Mouse (Mus musculus): ENCODE data around the gene Dock6.
"Not testable (repeated sequence)": the region's sequence is repeated elsewhere in the genome, so short reads cannot be mapped to it uniquely, and the experiment has no call there.

Gene Dock6

DNA sequence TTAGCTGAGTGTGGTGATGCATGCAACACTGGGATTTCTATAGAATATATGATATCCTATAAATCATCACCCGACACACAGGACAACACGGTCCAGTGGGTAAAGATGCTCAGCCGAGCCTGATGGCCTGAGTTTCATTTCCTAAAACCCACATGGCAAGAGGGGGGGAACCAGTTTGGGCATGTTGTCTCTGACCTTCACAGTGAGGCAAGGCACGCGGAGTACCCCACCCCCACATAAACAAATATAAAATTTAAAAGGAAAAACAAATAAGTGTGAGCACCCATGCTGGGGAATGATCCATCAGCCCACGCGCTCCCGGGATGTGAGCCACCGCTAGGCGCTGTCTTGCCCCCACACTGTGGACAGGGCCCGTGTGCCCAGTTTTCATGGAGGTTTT is 45.5 kb downstream of the Dock6 start:
- peak; percentile 31 for DNase-seq

- DNase-seq: peak; percentile 13
Observed at GRCm38 (mm10) chr9:21806363-21806762, 46.1 kb downstream of the Dock6 start.

DNA sequence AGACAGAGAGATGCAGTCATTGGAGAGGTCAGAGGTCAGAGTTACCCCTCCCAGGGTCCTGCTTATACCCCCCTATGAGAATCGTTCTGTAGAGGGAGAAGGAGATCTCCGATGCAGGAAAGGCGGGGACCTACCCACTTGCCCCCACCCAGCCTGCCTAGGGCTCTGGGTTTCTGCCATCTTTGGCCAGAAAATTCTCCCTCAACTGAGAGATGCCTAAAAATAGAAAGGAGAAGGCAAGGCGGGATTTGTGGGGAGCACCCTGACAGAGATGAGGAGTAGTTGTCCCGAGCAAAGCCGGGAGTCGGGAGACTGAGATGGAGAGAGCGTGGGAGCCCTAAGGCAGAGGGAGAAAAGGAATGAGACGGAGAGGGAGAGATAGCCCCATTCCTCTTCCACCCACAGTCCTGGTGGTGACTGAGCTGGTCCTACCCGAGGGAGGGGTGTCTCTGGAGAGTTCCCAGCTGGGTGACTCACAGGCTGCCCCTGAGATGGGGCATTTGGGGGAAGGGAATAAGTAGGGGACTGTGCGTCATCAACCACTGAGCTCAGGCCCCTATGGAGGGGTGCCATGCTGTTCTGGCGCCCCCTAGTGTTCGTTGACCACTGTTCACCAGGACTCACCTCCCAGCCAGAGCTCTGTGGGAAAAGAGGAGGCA is 48.3 kb downstream of the Dock6 start:
- peak; percentile 87 for DNase-seq

GRCm38 (mm10) chr9:21801591-21801990 is 50.8 kb downstream of the Dock6 start:
- DNase-seq: no peak

GRCm38 (mm10) chr9:21801121-21801520 is 51.3 kb downstream of the Dock6 start:
- DNase-seq: no peak

- DNase-seq: no peak
Observed at GRCm38 (mm10) chr9:21799010-21799350, 53.5 kb downstream of the Dock6 start.

GRCm38 (mm10) chr9:21798345-21799009 is 54.0 kb downstream of the Dock6 start, which contains the start of gene Kank2:
Kank2 (minus strand) TSS chr9:21798744.
- peak; percentile 73 for DNase-seq

- DNase-seq: peak; percentile 47
Observed at GRCm38 (mm10) chr9:21797921-21798344, 54.5 kb downstream of the Dock6 start.

DNA sequence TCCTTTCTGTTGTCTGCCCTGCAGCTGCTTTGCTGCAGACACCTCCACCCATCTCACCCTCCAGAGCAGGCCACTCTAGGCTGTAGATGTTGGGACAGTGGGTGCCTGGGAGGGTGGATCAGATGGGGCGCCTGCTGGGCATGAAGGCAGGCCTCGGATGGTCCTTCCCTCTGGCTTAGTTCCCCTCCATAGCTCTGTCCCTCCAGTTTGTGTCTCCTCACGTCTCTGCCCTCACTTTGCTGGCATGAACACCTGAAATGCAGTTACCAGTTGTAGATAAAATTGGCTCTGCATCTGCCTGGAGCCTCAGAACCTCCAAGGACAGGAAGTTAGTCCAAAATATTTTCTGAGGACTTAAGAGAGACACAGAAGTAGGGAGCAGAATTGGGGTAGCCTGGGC is 55.5 kb downstream of the Dock6 start:
- no peak for DNase-seq

GRCm38 (mm10) chr9:21796259-21796658 is 56.2 kb downstream of the Dock6 start:
- DNase-seq: peak; percentile 51

DNA sequence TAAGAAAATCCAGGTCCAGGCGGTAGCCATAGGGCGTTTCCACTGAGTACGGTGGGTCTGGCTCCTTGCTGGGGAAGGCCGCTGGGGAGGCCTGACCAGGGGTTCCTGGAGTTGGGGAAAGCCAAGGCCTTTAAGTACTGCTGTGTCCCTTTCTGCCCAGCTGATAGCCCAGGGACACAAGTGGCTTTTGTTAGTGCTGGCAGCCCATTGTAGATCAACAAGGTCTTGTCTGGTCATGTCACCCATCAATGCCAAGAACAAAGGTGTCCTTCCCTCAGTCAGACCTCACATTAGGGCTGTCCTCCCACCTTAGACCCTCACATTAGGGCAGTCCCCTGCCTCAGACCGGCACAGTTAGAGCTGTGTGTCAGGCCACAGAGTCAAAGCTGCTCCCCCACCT is 56.9 kb downstream of the Dock6 start:
- DNase-seq: peak; percentile 49

DNA sequence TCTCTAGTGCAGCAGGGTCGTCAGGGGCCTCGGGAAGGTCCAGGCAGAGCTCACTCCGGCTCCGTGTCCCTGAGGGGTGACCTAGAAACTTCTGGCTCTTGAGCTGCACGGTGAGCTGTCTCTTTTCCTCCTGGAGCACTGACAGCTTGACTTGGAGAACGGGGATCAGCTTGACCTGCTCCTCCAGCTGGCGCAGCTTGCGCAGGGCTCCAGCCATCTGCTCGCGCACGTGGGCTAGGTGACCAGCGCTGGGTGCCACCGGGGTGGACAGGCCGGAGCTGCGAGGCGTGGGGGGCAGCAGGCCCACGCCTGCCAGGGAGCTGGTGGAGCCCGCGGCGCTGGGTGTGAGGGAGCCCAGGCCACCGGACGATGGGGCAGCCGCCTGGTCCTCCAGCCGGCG is 57.5 kb downstream of the Dock6 start:
- peak; percentile 88 for DNase-seq

DNA sequence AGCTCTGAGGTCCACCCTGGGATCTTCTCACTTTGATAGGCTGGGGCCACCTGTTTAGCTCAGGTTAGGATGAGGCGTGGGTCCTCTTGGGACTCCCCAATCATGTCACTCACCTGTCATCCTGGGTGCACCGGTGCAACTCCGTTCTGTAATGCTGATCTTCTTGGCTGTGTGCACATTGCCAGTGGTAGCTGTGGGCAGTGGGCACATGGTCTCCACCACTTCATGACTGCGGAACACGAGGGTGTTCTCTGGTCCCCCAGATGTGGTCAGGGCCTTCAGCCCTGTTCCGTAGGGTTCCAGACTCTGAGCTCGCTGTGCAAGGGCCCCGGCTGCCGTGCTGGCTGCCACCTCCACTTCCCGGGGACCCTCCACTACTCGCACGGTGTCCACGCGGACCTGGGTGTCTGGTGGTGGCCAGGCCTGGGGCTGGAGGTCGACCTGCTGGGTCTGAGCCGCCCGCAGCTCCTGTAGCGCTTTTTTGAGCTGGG is 58.0 kb downstream of the Dock6 start:
- DNase-seq: peak; percentile 47

- DNase-seq: not testable (repeated sequence)
Observed at GRCm38 (mm10) chr9:21793507-21793906, 58.9 kb downstream of the Dock6 start.

- peak; percentile 71 for DNase-seq
Observed at GRCm38 (mm10) chr9:21792644-21793043, 59.8 kb downstream of the Dock6 start.

- peak; percentile 43 for DNase-seq
Observed at GRCm38 (mm10) chr9:21791861-21792260, 60.6 kb downstream of the Dock6 start.

DNA sequence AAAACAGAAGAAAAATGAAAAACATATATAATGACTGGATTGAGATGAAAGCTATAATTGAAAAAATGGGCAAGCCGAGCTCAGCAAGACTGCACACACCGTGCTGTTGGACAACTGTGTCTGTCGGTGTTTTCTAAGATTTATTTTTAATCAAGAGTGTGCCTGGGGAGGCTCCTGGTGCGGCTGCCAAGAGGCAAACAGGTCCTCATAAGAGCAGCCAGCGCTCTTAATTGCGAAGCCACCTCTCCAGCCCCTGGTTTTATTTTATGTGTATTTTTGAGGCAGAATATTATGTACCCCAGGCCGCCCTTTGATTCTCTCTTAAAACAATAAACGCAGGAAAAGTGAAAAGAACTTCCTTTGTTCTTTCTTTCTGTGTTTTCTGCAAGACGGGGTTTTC is 64.2 kb downstream of the Dock6 start:
- no peak for DNase-seq

GRCm38 (mm10) chr9:21787654-21788053 is 64.8 kb downstream of the Dock6 start:
- no peak for DNase-seq

DNA sequence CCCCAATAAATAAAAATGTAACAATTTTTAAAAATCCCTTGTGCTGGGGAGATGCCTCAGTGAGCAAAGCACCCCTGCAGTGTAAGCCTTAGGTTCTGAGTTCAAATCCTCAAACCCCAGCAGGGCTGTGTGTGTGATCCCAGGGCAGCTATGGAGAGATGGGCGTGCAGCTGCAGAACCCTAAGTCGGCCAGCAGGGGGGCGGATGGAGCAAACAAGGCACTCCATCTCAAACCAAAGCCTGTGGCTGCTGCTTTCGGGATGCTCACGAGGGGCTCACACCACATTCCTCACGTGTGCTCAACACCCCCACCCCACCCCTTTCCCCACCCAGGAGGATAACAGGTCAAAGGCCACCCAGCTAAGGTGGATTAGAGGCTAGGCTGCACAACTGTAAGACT is 65.5 kb downstream of the Dock6 start:
- DNase-seq: no peak

DNA sequence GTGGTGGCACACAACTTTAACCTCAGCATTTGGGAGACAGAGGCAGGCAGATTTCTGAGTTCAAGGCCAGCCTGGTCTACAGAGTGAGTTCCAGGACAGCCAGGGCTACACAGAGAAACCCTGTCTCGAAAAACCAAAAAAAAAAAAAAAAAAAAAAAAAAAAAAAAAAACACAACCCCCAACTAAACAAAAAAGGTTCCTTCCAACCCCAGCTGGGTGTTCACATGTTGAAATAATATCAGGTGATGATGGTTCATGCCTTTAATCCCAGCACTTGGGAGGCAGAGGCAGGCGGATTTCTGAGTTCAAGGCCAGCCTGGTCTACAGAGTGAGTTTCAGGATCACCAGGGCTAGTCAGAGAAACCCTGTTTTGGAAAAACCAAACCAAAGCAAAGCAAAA is 66.1 kb downstream of the Dock6 start:
- DNase-seq: not testable (repeated sequence)

DNA sequence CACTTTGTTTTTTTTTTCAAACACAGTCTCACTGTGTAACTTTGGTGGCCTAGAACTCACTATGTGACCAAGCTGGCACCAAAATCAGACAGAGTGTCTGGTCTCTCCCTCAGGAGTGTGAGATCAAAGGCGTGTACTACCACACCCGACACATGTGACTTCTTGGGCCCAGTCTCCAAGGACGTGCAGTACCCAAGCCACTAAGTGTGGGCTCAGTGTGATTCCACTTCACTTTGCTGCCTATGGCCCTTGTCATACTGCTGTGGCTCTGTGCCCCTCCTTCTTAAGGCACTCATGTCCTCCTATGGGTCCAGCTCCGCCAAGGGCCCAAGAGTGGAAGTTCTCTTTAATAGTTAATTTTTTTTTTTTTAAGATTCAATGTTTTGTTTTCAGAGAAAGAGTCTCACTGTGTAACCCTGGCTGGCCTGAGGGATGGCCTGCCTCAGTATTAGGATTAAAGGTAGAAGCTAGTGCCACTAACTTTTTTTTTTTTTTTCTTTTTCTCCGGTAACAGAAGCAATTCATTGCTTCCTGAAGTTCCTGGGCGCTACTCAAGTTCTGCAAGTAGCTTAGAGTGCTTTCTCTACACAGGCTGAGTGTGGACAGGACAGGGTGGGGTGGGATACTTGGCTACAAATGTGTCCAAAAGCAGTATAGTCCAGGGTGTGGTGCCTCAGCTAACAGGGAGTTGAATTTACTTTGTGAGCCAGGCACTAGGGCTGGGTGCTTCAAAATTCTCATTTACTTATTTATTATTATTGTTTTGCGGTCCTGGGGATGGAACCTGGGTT is 67.7 kb downstream of the Dock6 start:
- no peak for DNase-seq

GRCm38 (mm10) chr9:21781657-21782468 is 70.6 kb downstream of the Dock6 start:
- no peak for DNase-seq

- no peak for DNase-seq
Observed at GRCm38 (mm10) chr9:21777726-21778125, 74.7 kb downstream of the Dock6 start.

All from cerebellum, adult 9-10 months (tissue).